ENCODE assay signal across 1 mouse cellular context in the genomic region with DNA sequence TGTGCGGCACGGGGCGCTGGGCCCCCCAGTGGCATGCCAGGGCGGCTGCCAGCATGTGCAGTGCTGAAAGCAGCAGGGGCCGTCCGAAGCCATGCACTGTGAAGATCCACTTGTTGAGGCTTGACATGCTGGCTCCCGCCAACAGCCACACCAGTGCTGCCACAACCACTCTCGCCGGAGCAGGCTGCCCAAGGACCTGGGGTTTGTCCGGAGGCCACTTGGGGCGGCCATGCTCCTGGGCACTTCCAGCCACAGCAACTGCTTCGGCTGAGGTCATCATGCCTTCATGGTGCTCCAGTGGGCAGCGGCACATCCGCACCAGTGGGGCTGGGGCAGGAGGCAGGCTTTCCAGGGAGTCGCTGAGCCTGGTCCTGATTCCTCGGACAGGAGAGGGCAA.
TF ChIP-seq lines count a peak whose summit lies in the region.

No protein-coding gene starts in this region.

TF ChIP-seq in MEL, 35 proteins besides CTCF, POLR2A, EP300 and RAD21:
- TF ChIP-seq POLR2AphosphoS5 (IDR thresholded peaks at IDR 0.05; ENCODE audit: borderline replicate concordance, low read depth, low read length) = no peak
- TF ChIP-seq MAX (IDR thresholded peaks at IDR 0.05; ENCODE audit: low read length) = peak; percentile 71
